Mouse (Mus musculus) lung, adult 18-20 months (tissue): ENCODE measurements around the gene Tuba1a.
"Not testable (repeated sequence)": the region's sequence is repeated elsewhere in the genome, so short reads cannot be mapped to it uniquely, and the experiment has no call there.

Experiments used
- DNase-seq, 2 experiments: peaks; one replicate each; pipeline ENCODE4 v3.0.0; 2022; ENCODE audit warnings: mixed read lengths in 2 of 2

Tuba1a gene

DNA sequence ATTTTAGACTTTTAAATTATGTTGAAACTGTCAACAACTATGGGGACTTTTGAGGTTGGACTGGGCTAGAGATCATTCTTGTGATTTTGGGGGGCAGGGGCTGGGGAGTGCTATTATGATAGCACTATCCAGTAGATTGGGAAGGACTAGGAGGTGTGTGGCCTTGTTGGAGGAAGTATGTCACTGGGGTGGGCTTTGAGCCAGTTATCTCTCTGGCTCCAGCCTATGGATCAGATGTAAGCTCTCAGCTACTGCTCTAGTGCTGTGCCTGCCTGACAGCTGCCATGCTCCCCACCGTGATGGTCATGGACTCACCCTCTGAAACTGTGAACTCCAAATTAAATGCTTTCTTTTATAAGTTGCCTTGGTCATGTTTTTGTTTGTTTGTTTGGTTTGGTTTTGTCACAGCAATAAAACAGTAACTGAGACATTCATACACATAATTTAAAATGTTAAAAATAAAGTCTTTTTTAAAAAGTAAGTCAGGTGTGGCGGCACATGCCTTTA, 30.4 kb downstream of the Tuba1a start:
- DNase-seq, result peak in 1 of 2 experiments; percentile 41

DNA sequence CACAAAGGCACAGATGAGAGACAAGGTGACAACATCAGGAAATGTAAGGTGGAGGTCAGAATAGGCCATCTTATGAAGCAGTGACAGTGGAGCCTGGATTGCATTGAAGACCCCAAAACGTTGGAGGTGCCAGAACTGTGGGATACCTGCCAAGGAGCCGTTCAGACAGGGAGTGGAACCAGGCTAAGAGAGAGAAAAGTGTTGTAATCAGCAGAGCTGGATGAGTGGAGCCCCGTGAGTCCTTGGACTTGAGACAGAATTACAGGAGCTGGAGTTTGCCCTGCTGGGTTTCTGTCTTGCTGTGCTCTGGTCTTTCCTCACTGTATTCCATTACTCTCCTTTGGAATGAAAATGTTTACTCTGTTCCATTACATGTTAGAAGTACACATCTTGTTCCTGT, 30.9 kb downstream of the Tuba1a start:
- DNase-seq, result peak in 1 of 2 experiments; percentile 41

GRCm38 (mm10) chr15:98921510-98921909, 32.0 kb downstream of the Tuba1a start:
- no peak for DNase-seq

GRCm38 (mm10) chr15:98918499-98918895, 35.0 kb downstream of the Tuba1a start:
- not testable (repeated sequence) for DNase-seq

- peak; percentile 100 for DNase-seq
These were observed 35.7 kb downstream of the Tuba1a start, which contains the start of gene Lmbr1l for GRCm38 (mm10) chr15:98917538-98918498. Lmbr1l (minus strand) TSS chr15:98918231.

- DNase-seq, result peak; percentile 23 to 48
These were observed 36.4 kb downstream of the Tuba1a start for GRCm38 (mm10) chr15:98917091-98917490.

DNA sequence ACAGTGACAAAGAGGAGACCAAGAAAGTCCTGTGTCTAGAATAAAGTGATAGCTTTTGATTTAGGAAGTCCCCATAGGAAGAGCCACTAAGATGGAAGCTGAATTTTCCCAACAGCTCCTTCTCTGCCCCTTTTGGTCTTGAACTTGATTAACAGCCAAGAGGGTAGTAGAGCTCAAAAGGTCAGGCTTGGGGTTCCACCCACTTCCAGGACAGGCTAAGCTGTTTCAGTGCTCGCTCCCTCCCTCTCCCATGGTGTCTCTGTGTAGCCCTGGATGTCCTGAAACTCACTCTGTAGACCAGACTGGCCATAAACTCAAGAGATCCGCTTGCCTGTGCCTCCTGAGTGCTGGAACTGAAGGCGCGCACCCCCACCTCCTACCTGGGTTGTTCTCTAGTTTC, 37.5 kb downstream of the Tuba1a start:
- no peak for DNase-seq

DNA sequence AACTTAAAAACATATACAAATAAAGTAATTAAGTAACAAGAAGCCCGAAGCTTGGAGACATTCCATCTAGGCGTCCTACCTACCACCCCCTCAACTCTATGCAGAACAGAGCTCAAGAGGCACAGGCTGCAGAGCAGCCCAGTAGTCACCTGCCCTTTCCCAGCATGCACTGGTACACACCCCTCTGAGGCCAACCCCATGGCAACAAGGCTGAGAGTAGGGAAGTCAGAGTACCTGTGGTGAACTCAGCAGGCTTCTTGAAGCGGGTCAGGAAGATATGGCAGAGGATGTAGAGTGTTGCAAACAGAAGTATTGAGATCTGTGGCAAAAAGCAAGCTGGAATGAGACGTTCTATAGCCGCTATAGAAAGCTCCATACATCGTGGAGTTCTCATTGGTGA, 38.6 kb downstream of the Tuba1a start:
- DNase-seq, result no peak

DNA sequence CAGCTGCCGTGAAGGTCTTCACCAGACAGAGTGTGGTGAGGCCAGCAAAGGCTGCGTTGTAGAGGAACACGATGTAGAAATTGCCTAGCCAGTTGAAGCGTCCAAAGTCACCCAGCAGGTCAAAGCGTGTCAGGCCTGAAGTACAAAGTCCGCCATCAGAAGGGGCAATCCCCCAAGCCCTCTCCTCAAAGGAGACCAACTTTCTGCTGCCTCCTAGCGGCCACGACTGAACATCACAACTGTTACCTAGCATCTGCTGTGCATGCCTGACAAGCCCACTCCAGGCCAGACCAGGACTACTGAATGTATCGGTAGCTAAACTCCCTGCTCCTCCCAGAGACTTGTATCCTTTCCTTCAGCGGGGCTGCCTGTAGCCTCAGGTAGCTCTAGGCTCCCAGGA, 48.8 kb downstream of the Tuba1a start:
- DNase-seq, result peak in 1 of 2 experiments; percentile 14

DNA sequence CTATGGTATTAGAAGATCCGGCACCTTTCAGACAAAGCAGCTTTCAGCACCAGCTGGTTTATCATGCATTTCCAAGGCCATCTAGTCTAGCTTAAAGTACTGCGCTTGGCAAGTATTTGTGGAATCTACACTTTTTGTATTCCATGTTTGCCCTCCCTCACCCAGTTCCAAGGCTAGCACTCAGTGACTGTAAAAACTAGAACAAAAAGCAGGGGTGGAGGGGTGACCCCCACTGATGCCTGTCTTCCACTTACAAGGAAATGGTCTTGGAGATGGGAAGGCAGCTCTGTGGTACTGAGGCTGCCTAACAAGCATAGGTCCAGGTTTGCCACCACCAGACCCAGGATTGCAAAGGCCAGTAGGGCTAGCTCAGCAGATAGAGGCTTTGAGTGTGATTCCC, 50.9 kb downstream of the Tuba1a start:
- no peak for DNase-seq

DNA sequence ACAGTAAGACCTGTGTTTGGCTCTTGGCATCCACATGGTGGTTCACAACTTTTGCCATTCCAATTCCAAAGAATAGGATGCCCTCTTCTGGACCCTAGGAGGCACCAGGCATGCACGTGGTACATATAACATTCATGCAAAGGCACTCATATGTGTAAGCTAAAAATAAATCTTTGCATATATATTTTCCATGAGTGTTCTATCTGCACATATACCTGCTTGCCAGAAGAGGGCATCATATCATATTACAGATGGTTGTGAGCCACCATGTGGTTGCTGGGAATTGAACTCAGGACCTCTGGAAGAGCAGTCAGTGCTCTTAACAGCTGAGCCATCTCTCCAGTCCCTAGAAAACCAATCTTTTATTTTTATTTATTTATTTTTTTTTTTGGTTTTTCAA, 52.0 kb downstream of the Tuba1a start:
- no peak for DNase-seq
